10 mouse cellular contexts compared by ENCODE assay signal in genomic region chr8:26438877-26439276, GRCm38 (mm10).
A peak's percentile ranks its signal among the peaks of the same experiment; 100 is the strongest.
DNase-seq lines count a peak whose midpoint lies in the region; ATAC-seq lines count a peak whose summit lies in the region.
"Had no signal": no experiment of that assay in that cellular context is flagged by ENCODE, and none has a peak within 500 bp of the region (broad histone marks: within the 10 kb centered on the region; RNA-seq: fewer than 3 reads in every experiment).

No protein-coding gene starts in this region.

- H3K9ac ChIP-seq in forebrain, embryonic 12.5 days: no peak overlapping the region
- H3K9ac ChIP-seq in forebrain, embryonic 15.5 days (replicated peaks): no peak overlapping the region
- H3K9ac ChIP-seq in limb, embryonic 12.5 days (replicated peaks): no peak overlapping the region
- H3K9ac ChIP-seq: liver, embryonic 14.5 days had no signal

- no peak overlapping the region for H3K27ac ChIP-seq in forebrain, embryonic 12.5 days
- H3K27ac ChIP-seq in forebrain, embryonic 15.5 days (replicated peaks): no peak overlapping the region
- H3K27ac ChIP-seq in limb, embryonic 12.5 days: no peak overlapping the region
- H3K27ac ChIP-seq: layer of hippocampus, adult 2 months; liver, embryonic 14.5 days had no signal

- no peaks in the 10 kb centered on the region for H3K4me1 ChIP-seq in forebrain, embryonic 12.5 days
- H3K4me1 ChIP-seq in forebrain, embryonic 15.5 days: peaks cover 7% of the 10 kb centered on the region; the same call in 1 of the 2 replicates
- 0 out of 2 replicates have a peak, but pooled peaks cover 4% of the 10 kb centered on the region for H3K4me1 ChIP-seq in limb, embryonic 12.5 days (replicated peaks)

- H3K27me3 ChIP-seq in forebrain, embryonic 12.5 days: no peaks in the 10 kb centered on the region; the same call in 1 of the 2 replicates
- H3K27me3 ChIP-seq in forebrain, embryonic 15.5 days: no peaks in the 10 kb centered on the region
- peaks cover 13% of the 10 kb centered on the region for H3K27me3 ChIP-seq in limb, embryonic 12.5 days

- no peaks in the 10 kb centered on the region for H3K36me3 ChIP-seq in forebrain, embryonic 12.5 days (replicated peaks)
- H3K36me3 ChIP-seq in forebrain, embryonic 15.5 days: no peaks in the 10 kb centered on the region
- no peaks in the 10 kb centered on the region for H3K36me3 ChIP-seq in limb, embryonic 12.5 days

- WGBS in forebrain, embryonic 12.5 days: 61% methylated on average over 16 of the region's 16 CpGs
- WGBS in forebrain, embryonic 15.5 days: 55% methylated on average over 16 of the region's 16 CpGs
- WGBS in limb, embryonic 12.5 days: 49% methylated on average over 16 of the region's 16 CpGs

- no peak for ATAC-seq in forebrain, embryonic 12.5 days (ENCODE audit: low FRiP score)
- ATAC-seq in forebrain, embryonic 15.5 days (replicated peaks): no peak
- ATAC-seq in limb, embryonic 12.5 days (ENCODE audit: insufficient number of reproducible peaks, insufficient read depth, low FRiP score, low TSS enrichment, low read depth): no peak

- H3K9me3 ChIP-seq in forebrain, embryonic 12.5 days: no peaks in the 10 kb centered on the region
- no peaks in the 10 kb centered on the region for H3K9me3 ChIP-seq in forebrain, embryonic 15.5 days
- no peaks in the 10 kb centered on the region for H3K9me3 ChIP-seq in limb, embryonic 12.5 days

- peak overlapping the region; percentile 34; the same call in 1 of the 2 replicates for H3K4me2 ChIP-seq in forebrain, embryonic 12.5 days
- no peak overlapping the region for H3K4me2 ChIP-seq in forebrain, embryonic 15.5 days (replicated peaks)
- H3K4me2 ChIP-seq in limb, embryonic 12.5 days: peak overlapping the region; percentile 35

- no peak overlapping the region for H3K4me3 ChIP-seq in forebrain, embryonic 12.5 days (replicated peaks)
- no peak overlapping the region for H3K4me3 ChIP-seq in forebrain, embryonic 15.5 days
- H3K4me3 ChIP-seq in limb, embryonic 12.5 days (replicated peaks): no peak overlapping the region
- H3K4me3 ChIP-seq: layer of hippocampus, adult 2 months had no signal

- DNase-seq in ovary, postnatal 36 days (ENCODE audit: low spot score): peak; percentile 9
- no peak for DNase-seq in ovary, postnatal 10 days (ENCODE audit: low spot score)
- no peak for DNase-seq in layer of hippocampus, postnatal 36 days
- no peak for DNase-seq in thymus, postnatal 36 days
- DNase-seq in layer of hippocampus, adult 18-20 months (ENCODE audit: low spot score in 2 of 2): no peak
